Mouse (Mus musculus): ENCODE results near the gene 1700025B11Rik.
A peak's percentile ranks its signal among the peaks of the same experiment; 100 is the strongest.
"Not testable (repeated sequence)": the region's sequence is repeated elsewhere in the genome, so short reads cannot be mapped to it uniquely, and the experiment has no call there.

1700025B11Rik gene

GRCm38 (mm10) chr15:77561792-77562191 is at the start of gene 1700025B11Rik:
Gene 1700025B11Rik (minus strand): TSS chr15:77561892.
- no peak for DNase-seq (ENCODE audit: low read depth, low spot score)

DNA sequence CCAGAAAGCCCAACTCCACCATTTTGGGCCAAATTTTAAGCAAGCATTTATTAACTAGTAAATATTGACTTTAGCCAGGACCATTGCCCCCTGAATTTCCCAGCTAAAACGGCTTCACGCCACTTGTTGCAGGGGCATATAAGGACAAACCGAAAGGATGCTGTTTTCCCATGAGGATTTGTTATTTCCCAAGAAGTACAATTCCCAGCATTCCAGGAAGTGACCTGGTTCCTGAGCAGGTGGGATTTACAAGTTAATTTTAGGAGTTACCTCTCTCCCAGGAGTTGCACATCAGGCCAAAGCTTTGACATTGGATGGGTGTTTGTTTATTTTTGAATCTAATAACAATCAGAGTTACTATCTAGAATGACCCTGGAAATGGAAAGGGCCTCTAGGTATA is 44.4 kb upstream of the 1700025B11Rik start:
- DNase-seq (ENCODE audit: low read depth, low spot score): no peak

DNA sequence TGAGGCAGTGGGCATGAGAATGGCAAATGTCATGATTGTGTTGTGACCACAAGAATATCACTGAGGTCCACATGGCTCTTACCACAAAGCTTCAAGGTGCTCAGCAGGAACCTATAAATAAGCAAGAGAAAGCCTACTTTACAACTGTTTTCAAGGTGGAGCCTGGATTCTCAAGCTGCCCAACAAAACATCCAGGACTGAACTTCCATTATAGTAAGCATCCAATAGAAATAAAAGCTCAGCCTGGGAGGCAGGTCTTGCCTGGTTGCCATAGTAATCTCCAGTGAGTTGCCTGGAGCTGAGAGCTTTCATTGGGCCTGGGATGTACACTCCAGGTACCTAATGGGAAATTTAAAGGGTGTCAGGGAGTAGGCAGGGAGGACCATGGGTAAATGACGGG is 37.3 kb upstream of the 1700025B11Rik start, which contains the start of gene Gm36245:
Gene Gm36245, plus strand, starts transcription at position 301 of the 400 bp plus-strand sequence.
- no peak for DNase-seq (ENCODE audit: low read depth, low spot score)

GRCm38 (mm10) chr15:77598429-77598828 is 36.7 kb upstream of the 1700025B11Rik start:
- DNase-seq (ENCODE audit: low read depth, low spot score): no peak

- DNase-seq (ENCODE audit: low read depth, low spot score): no peak
Observed at GRCm38 (mm10) chr15:77595961-77596360, 34.3 kb upstream of the 1700025B11Rik start, which contains the start of gene Apol10b. Gene Apol10b (minus strand): TSS chr15:77596125.

DNA sequence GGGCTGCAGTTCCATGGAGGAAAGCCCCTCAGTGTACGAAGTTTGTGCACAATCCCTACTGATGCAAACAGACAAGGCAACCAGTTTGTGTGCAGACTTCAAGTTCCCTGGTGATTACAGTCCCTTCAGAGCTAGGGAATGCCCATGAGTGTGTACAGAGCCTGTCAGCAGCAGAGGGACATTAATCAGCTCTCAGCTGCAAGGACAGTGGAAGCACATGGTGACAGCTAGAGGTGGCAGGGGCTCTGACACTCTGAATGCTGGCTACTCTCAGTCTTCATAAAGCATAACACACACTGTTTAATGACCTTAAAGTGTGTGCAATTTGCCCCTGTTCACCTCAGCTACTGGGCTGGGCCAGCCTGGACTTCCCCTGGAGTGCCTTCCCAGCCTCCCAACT is 31.9 kb upstream of the 1700025B11Rik start:
- DNase-seq (ENCODE audit: low read depth, low spot score): no peak

DNA sequence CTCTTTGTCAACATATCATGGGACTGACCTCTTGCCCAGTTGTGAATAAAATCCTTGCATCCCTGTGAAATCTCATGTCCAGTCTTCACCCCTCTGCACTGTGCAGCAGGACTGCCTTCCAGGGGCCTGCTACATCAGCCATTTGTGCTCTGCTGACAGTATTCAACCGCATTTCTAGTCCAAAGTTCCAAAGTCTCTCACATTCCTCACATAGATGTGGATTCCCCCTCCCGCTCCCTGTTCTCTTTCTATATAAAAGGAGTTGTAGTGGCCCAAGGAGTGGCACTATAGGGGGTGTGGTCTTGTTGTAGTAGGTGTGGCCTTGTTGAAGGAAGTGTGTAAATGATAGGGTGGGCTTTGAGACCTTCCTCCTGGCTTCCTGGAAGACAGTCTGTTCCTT is 29.2 kb upstream of the 1700025B11Rik start:
- DNase-seq (ENCODE audit: low read depth, low spot score): no peak

DNA sequence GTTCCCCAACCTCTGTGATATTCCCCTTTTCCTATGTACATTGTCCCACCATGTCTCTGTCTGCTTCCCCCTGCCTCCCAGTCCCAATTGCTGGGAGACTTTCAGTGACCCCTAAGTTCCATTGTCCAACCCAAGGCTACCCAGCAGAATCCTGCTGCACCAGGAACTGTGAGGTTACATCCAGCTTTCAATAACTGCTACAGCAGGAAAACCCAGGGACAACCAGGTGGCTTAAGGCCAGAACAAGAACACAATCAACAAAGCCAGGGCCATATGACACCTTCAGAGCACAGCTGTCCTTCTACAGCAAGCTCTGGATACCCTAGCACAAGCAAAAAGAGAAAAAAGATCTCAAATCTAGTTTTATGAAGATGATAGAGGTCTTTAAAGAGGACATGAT is 27.3 kb upstream of the 1700025B11Rik start:
- no peak for DNase-seq (ENCODE audit: low read depth, low spot score)

GRCm38 (mm10) chr15:77587026-77587425 is 25.3 kb upstream of the 1700025B11Rik start:
- DNase-seq (ENCODE audit: low read depth, low spot score): no peak

GRCm38 (mm10) chr15:77581681-77582080 is 20.0 kb upstream of the 1700025B11Rik start:
- no peak for DNase-seq (ENCODE audit: low read depth, low spot score)

- DNase-seq (ENCODE audit: low read depth, low spot score): no peak
Observed at GRCm38 (mm10) chr15:77579311-77579710, 17.6 kb upstream of the 1700025B11Rik start.

GRCm38 (mm10) chr15:77578801-77579200 is 17.1 kb upstream of the 1700025B11Rik start:
- no peak for DNase-seq (ENCODE audit: low read depth, low spot score)

GRCm38 (mm10) chr15:77563219-77563618 is 1.5 kb upstream of the 1700025B11Rik start:
- DNase-seq (ENCODE audit: low read depth, low spot score): no peak

- DNase-seq (ENCODE audit: low read depth, low spot score): not testable (repeated sequence)
Observed at GRCm38 (mm10) chr15:77539221-77539620, 22.5 kb downstream of the 1700025B11Rik start.

- no peak for DNase-seq (ENCODE audit: low read depth, low spot score)
Observed at GRCm38 (mm10) chr15:77533216-77533615, 28.5 kb downstream of the 1700025B11Rik start, which contains the start of gene Apol7c. Gene Apol7c (minus strand): TSS chr15:77533316.

DNA sequence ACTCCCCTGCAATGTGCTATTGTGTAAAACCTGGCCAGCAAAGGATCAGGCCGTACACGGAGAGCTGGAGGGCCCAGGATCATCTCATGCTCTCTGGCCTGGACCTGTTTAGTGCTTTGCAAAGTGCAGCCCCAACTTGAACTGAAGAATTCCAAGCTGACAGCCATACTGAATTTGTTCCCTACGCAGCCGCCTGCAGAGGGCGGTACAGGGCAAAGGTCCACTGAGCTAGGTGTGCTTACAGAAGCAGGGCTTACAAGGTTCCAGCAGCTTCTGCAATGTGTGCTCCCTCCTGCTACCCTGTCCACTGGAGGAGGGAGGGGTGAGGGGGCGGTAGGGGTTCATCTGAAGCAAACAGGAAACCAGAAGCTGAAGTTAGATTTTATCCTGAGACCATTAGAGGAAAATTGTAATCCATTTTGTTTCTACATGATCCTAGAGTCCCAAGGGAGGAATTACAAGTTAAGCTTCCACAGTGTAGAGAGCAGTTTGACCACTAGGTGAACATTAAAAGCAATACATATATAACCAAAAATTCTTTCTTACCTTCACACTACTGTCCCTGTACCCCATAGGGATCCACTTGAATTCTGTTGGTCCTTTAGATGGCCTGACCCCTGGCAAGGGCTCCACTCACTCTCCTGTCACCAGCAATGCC is 38.4 kb downstream of the 1700025B11Rik start:
- peak; percentile 58 for DNase-seq (ENCODE audit: low read depth, low spot score)

DNA sequence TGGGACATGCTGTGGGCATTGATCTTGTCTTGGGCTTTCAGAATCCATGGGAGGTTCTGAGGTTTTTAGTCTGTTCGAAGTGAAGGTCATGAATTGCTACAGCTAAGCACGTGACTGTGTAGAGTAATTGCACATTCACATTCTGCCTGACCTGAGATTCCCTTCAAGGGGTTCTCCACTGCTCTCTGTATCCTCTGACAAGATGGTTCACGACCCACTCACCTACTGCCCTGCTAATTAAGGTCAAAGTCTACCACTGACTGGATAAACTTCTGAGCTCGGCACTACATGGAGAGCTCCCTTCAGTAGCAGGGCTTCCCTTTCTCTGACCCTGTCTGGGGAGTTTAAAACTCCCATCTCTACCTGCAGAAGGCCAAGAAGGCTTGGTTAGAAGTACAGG is 41.1 kb downstream of the 1700025B11Rik start:
- DNase-seq (ENCODE audit: low read depth, low spot score): not testable (repeated sequence)
